Mouse (Mus musculus): ENCODE data around the gene Opalin.

- TF ChIP-seq CTCF (IDR thresholded peaks at IDR 0.05) (no peak), EP300 (IDR thresholded peaks at IDR 0.05) (no peak)
These were observed 46.1 kb upstream of the Opalin start for GRCm38 (mm10) chr19:41123009-41123408.

All from lung, postnatal 0 days (tissue).